Mouse (Mus musculus) lung, embryonic 14.5 days (tissue): Measurements from ENCODE around the gene Ctrc. TPM values are rescaled to one million over a fixed set of nuclear protein-coding genes. Genes with fewer than 3 reads are reported as not detected.

ENCODE experiments used
- ATAC-seq: fragments of 200-750 bp; cut with Nextera tagmentation; 2 replicates; pipeline ENCODE4 v1.8.0; 2017; ENCODE audit warnings: mild to moderate bottlenecking, moderate TSS enrichment, moderate library complexity; ENCODE audit not compliant: insufficient read depth
- DNase-seq: peaks from one replicate; pipeline ENCODE4 v3.0.0-alpha.2; 2015
- H3K27ac ChIP-seq: fragments of 300-500 bp; sonication (generic); 2 replicates; pipeline ENCODE4 v1.5.1; 2014; ENCODE audit warnings: low read depth, mild to moderate bottlenecking, moderate library complexity
- H3K27me3 ChIP-seq: fragments of 300-500 bp; sonication (generic); 2 replicates; pipeline ENCODE4 v1.6.1; 2014; ENCODE audit warnings: low read length, control low read depth; ENCODE audit not compliant: insufficient read depth
- H3K36me3 ChIP-seq: fragments of 300-500 bp; sonication (generic); 2 replicates; pipeline ENCODE4 v1.6.1; 2014; ENCODE audit warnings: control low read depth; ENCODE audit not compliant: insufficient read depth
- H3K4me1 ChIP-seq: fragments of 300-500 bp; sonication (generic); 2 replicates; pipeline ENCODE4 v1.6.1; 2014; ENCODE audit warnings: antibody characterized with exemption, control low read depth; ENCODE audit not compliant: insufficient read depth
- H3K4me2 ChIP-seq: fragments of 300-500 bp; sonication (generic); 2 replicates; pipeline ENCODE4 v1.6.1; 2014; ENCODE audit warnings: mild to moderate bottlenecking
- H3K4me3 ChIP-seq: fragments of 300-500 bp; sonication (generic); 2 replicates; pipeline ENCODE4 v1.5.1; 2014; ENCODE audit warnings: low read depth, low read length
- H3K9ac ChIP-seq: fragments of 300-500 bp; sonication (generic); 2 replicates; pipeline ENCODE4 v1.6.1; 2014
- H3K9me3 ChIP-seq: fragments of 300-500 bp; sonication (generic); 2 replicates; pipeline ENCODE4 v1.6.1; 2016; ENCODE audit warnings: low read depth, low read length, control low read depth
- CTCF ChIP-seq: IDR thresholded peaks from 2 replicates; pipeline ENCODE4 v1.5.1; 2016; ENCODE audit warnings: antibody characterized with exemption, low read depth
- WGBS: fragments of 180-500 bp; shearing (Covaris S2); extraction: QIAGEN DNeasy Blood & Tissue Kit; methylation state at CpG from one replicate; pipeline ENCODE4 v1.1.7; 2014; 5-methylcytosine and 5-hydroxymethylcytosine counted together
- polyA plus RNA-seq: library from polyadenylated mRNA; unstranded; fragments of >200 nt; fragmentation: Nextera tagmentation; extraction: Ambion mirVana; gene quantifications from 2 replicates; pipeline ENCODE4 v1.2.1, GENCODE M21; 2014

Gene Ctrc
- polyA plus RNA-seq, 1 experiment from 2014 or later, result not detected

DNA sequence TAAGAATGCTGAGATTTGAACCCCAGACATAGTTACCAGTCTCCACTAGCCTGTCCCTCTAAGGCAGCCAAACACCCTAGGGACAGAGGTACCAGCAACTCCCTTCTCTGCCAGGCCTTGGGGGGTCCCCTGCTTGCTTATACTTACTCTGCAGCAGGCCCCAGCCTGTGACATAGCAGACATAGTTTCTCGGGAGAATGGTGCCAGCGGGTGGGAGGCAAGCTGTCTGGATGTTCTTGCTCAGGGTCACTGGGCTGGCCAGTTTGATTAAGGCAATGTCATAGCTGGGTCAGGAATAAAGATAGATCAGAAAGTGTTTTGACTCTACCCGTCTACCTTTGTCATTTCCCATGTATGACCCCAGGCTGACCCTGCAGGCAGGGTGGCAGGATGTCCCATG is 25.0 kb downstream of the Ctrc start:
- ATAC-seq, result no peak
- H3K27me3 ChIP-seq, result no peaks in the 10 kb centered on the region

DNA sequence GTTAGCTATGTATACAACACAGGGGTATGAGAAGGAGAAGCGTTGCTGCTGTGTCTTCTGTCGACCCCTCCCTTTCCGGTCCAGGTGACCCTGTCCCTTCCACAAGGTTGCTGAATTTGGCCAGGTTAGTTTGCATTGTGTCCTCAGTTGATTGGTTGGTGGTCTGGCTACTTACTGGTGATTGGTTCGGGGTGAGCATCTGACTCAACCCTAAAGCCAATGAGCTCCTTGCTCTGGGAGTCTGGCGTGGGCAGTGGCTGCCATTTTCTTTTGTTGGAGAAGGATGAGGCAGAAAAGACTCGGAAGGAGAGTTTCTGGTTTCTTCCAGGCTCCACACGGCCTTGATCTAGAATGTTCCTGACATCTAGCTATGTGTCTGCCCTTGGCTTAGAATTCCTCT is 26.8 kb downstream of the Ctrc start:
- DNase-seq (no peak), ATAC-seq (no peak)
- H3K27me3 ChIP-seq, result no peaks in the 10 kb centered on the region
- no peak for TF ChIP-seq CTCF
- H3K36me3 ChIP-seq, result peaks cover 12% of the 10 kb centered on the region; the same call in 1 of the 2 replicates
- no peaks in the 10 kb centered on the region for H3K9me3 ChIP-seq
- no peak overlapping the region for H3K27ac ChIP-seq
- H3K4me1 ChIP-seq, result no peaks in the 10 kb centered on the region
- no peak overlapping the region for H3K4me3 ChIP-seq
- 89% methylated on average over 7 of the region's 7 CpGs for WGBS
- no peak overlapping the region for H3K4me2 ChIP-seq
- no peak overlapping the region for H3K9ac ChIP-seq

More for the DNA sequence above, 25.0 kb downstream of the Ctrc start:
- 56% methylated on average over 3 of the region's 3 CpGs for WGBS
- Histone ChIP-seq H3K9ac (no peak overlapping the region), H3K36me3 (no peaks in the 10 kb centered on the region), H3K27ac (no peak overlapping the region), H3K4me1 (no peaks in the 10 kb centered on the region), H3K4me2 (no peak overlapping the region), H3K4me3 (no peak overlapping the region), H3K9me3 (no peaks in the 10 kb centered on the region)
- no peak for TF ChIP-seq CTCF
- no peak for DNase-seq

- no peak for ATAC-seq
- Histone ChIP-seq H3K36me3 (peaks cover 15% of the 10 kb centered on the region; the same call in 1 of the 2 replicates), H3K4me2 (no peak overlapping the region), H3K27ac (no peak overlapping the region), H3K4me1 (no peaks in the 10 kb centered on the region), H3K9me3 (no peaks in the 10 kb centered on the region), H3K9ac (no peak overlapping the region), H3K27me3 (no peaks in the 10 kb centered on the region), H3K4me3 (no peak overlapping the region)
- WGBS, result 80% methylated on average over 13 of the region's 13 CpGs
- no peak for DNase-seq
- no peak for TF ChIP-seq CTCF
Observed at GRCm38 (mm10) chr4:141818861-141819260, 27.3 kb downstream of the Ctrc start.

GRCm38 (mm10) chr4:141817706-141818105 is 28.5 kb downstream of the Ctrc start:
- TF ChIP-seq CTCF, result no peak
- 76% methylated on average over 10 of the region's 10 CpGs for WGBS
- ATAC-seq, result no peak

GRCm38 (mm10) chr4:141816776-141817655 is 29.1 kb downstream of the Ctrc start:
- Histone ChIP-seq H3K36me3 (peaks cover 32% of the 10 kb centered on the region), H3K4me2 (no peak overlapping the region), H3K27me3 (no peaks in the 10 kb centered on the region), H3K9ac (no peak overlapping the region), H3K4me1 (no peaks in the 10 kb centered on the region), H3K9me3 (no peaks in the 10 kb centered on the region), H3K4me3 (no peak overlapping the region), H3K27ac (no peak overlapping the region)
- 71% methylated on average over 14 of the region's 14 CpGs for whole genome bisulfite sequencing
- DNase-seq (no peak), ATAC-seq (no peak)
- TF ChIP-seq CTCF, result no peak

More at GRCm38 (mm10) chr4:141817706-141818105, 28.5 kb downstream of the Ctrc start:
- no peak overlapping the region for H3K27ac ChIP-seq
- DNase-seq, result no peak
- H3K4me3 ChIP-seq, result no peak overlapping the region
- no peak overlapping the region for H3K9ac ChIP-seq
- peaks cover 26% of the 10 kb centered on the region; the same call in 1 of the 2 replicates for H3K36me3 ChIP-seq
- no peaks in the 10 kb centered on the region for H3K4me1 ChIP-seq
- H3K9me3 ChIP-seq, result no peaks in the 10 kb centered on the region
- no peak overlapping the region for H3K4me2 ChIP-seq
- H3K27me3 ChIP-seq, result no peaks in the 10 kb centered on the region

DNA sequence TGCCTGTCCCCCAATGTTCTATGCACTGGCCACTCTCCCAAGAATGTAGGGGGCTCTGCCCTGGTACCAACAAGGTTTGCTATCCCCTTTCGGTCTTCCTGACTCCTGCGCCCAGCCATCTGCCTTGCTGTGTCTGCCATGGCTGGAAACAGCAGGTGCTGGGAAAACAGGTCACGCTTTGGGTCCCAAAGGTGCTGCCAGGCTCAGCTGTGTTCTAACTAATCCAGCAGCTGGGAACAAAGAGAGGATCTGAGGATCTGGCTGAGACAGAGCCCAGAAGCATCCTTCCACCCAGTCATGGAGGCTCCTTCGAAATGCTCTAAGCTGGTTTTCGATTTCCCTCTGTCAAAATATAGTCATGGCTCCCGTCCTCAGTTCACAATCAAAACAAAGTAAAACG is 29.9 kb downstream of the Ctrc start:
- Histone ChIP-seq H3K27ac (no peak overlapping the region), H3K9ac (no peak overlapping the region), H3K36me3 (peaks cover 40% of the 10 kb centered on the region), H3K4me1 (no peaks in the 10 kb centered on the region), H3K9me3 (no peaks in the 10 kb centered on the region), H3K4me2 (no peak overlapping the region), H3K4me3 (no peak overlapping the region), H3K27me3 (no peaks in the 10 kb centered on the region)
- TF ChIP-seq CTCF, result no peak
- DNase-seq, result no peak
- ATAC-seq, result no peak
- 84% methylated on average over 7 of the region's 7 CpGs for WGBS

GRCm38 (mm10) chr4:141811375-141811774 is 34.8 kb downstream of the Ctrc start:
- H3K27ac ChIP-seq, result no peak overlapping the region
- no peaks in the 10 kb centered on the region for H3K27me3 ChIP-seq
- DNase-seq (peak; percentile 42), ATAC-seq (no peak)
- no peaks in the 10 kb centered on the region for H3K4me1 ChIP-seq
- no peak overlapping the region for H3K4me3 ChIP-seq
- 96% methylated on average over 7 of the region's 7 CpGs for WGBS
- no peak overlapping the region for H3K4me2 ChIP-seq
- no peak for TF ChIP-seq CTCF
- H3K9ac ChIP-seq, result no peak overlapping the region
- H3K9me3 ChIP-seq, result no peaks in the 10 kb centered on the region
- peaks cover 83% of the 10 kb centered on the region for H3K36me3 ChIP-seq
